ENCODE assay signal across 10 mouse cellular contexts in the genomic region with DNA sequence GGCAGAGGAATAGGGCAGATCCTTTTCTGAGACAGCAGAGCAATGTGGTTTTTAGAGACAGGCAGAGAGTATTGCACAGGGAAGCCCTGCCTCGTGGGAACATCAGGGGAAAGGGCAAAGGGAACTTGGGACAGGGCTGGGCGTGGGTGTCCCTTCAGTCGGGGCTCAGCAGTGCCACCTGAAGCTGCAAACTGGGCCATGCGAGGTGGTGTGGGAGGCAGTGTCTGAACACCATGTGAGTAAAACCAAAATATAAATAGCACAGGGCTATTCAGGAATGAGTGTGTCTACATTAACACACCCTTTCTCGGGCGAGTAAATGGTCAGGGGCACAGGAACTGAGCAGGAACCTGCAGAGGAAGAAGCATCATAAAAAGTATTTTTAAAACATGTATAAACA.
DNase-seq lines count a peak whose midpoint lies in the region; ATAC-seq and TF ChIP-seq lines count a peak whose summit lies in the region.
"Had no signal": no experiment of that assay in that cellular context is flagged by ENCODE, and none has a peak within 500 bp of the region (broad histone marks: within the 10 kb centered on the region; RNA-seq: fewer than 3 reads in every experiment).

No protein-coding gene starts in this region.

- intact Hi-C loops in gastrocnemius, adult 2 months (cut with DNase I), result no loop called here

- no peak overlapping the region for H3K4me3 ChIP-seq in gastrocnemius, adult 2 months
- H3K4me3 ChIP-seq in midbrain, embryonic 13.5 days (replicated peaks), result no peak overlapping the region
- no peak overlapping the region for H3K4me3 ChIP-seq in midbrain, embryonic 10.5 days
- no peak overlapping the region for H3K4me3 ChIP-seq in heart, embryonic 10.5 days
- H3K4me3 ChIP-seq in limb, embryonic 13.5 days, result no peak overlapping the region
- no peak overlapping the region for H3K4me3 ChIP-seq in kidney, embryonic 14.5 days (ENCODE audit: low read length)
- H3K4me3 ChIP-seq: embryonic facial prominence, embryonic 13.5 days had no signal

- peaks cover 14% of the 10 kb centered on the region for H3K4me1 ChIP-seq in midbrain, embryonic 13.5 days (replicated peaks)
- no peaks in the 10 kb centered on the region; the same call in 1 of the 2 replicates for H3K4me1 ChIP-seq in midbrain, embryonic 10.5 days
- H3K4me1 ChIP-seq in heart, embryonic 10.5 days, result peaks cover 18% of the 10 kb centered on the region
- peaks cover 11% of the 10 kb centered on the region for H3K4me1 ChIP-seq in limb, embryonic 13.5 days
- H3K4me1 ChIP-seq in kidney, embryonic 14.5 days (ENCODE audit: control insufficient read depth, insufficient read depth, low read length), result no peaks in the 10 kb centered on the region

- 0 out of 2 replicates have a peak overlapping the region, but pooled peaks have one; percentile 14 for H3K4me2 ChIP-seq in midbrain, embryonic 13.5 days (replicated peaks)
- peak overlapping the region; percentile 34; the same call in 1 of the 2 replicates for H3K4me2 ChIP-seq in limb, embryonic 13.5 days (replicated peaks)
- no peak overlapping the region for H3K4me2 ChIP-seq in kidney, embryonic 14.5 days (replicated peaks; ENCODE audit: low read depth, low read length)

- H3K27me3 ChIP-seq in midbrain, embryonic 13.5 days, result no peaks in the 10 kb centered on the region
- no peaks in the 10 kb centered on the region for H3K27me3 ChIP-seq in midbrain, embryonic 10.5 days (ENCODE audit: low read depth, poor library complexity, severe bottlenecking)
- no peaks in the 10 kb centered on the region for H3K27me3 ChIP-seq in heart, embryonic 10.5 days (ENCODE audit: insufficient read depth, poor library complexity, severe bottlenecking)
- no peaks in the 10 kb centered on the region for H3K27me3 ChIP-seq in limb, embryonic 13.5 days
- H3K27me3 ChIP-seq in kidney, embryonic 14.5 days (ENCODE audit: control insufficient read depth, insufficient read depth, low read length), result no peaks in the 10 kb centered on the region
- H3K27me3 ChIP-seq: embryonic facial prominence, embryonic 13.5 days had no signal

- no peaks in the 10 kb centered on the region for H3K36me3 ChIP-seq in midbrain, embryonic 13.5 days
- H3K36me3 ChIP-seq in midbrain, embryonic 10.5 days, result peaks cover 19% of the 10 kb centered on the region
- peaks cover 10% of the 10 kb centered on the region; the same call in 1 of the 2 replicates for H3K36me3 ChIP-seq in heart, embryonic 10.5 days
- H3K36me3 ChIP-seq in limb, embryonic 13.5 days, result peaks cover 4% of the 10 kb centered on the region; the same call in 1 of the 2 replicates
- no peaks in the 10 kb centered on the region for H3K36me3 ChIP-seq in kidney, embryonic 14.5 days (ENCODE audit: control insufficient read depth, insufficient read depth, low read length)
- H3K36me3 ChIP-seq: embryonic facial prominence, embryonic 13.5 days had no signal

- TF ChIP-seq CTCF in gastrocnemius, adult 2 months (IDR thresholded peaks at IDR 0.05), result peak; percentile 30

- peak overlapping the region; percentile 66 for H3K27ac ChIP-seq in gastrocnemius, adult 2 months
- H3K27ac ChIP-seq in midbrain, embryonic 13.5 days, result peak overlapping the region; percentile 71; the same call in 1 of the 2 replicates
- no peak overlapping the region for H3K27ac ChIP-seq in midbrain, embryonic 10.5 days (replicated peaks)
- H3K27ac ChIP-seq in heart, embryonic 10.5 days, result peak overlapping the region; percentile 69; the same call in 1 of the 2 replicates
- no peak overlapping the region for H3K27ac ChIP-seq in limb, embryonic 13.5 days
- H3K27ac ChIP-seq in kidney, embryonic 14.5 days (ENCODE audit: low read depth, low read length), result no peak overlapping the region
- H3K27ac ChIP-seq: embryonic facial prominence, embryonic 13.5 days had no signal

- 75% methylated on average over 6 of the region's 6 CpGs for WGBS in midbrain, embryonic 13.5 days
- WGBS in midbrain, embryonic 10.5 days, result 77% methylated on average over 6 of the region's 6 CpGs
- WGBS in heart, embryonic 10.5 days, result 38% methylated on average over 6 of the region's 6 CpGs
- 39% methylated on average over 6 of the region's 6 CpGs for WGBS in limb, embryonic 13.5 days
- WGBS in kidney, embryonic 14.5 days, result 58% methylated on average over 6 of the region's 6 CpGs

- H3K9me3 ChIP-seq in midbrain, embryonic 13.5 days, result 0 out of 2 replicates have a peak, but pooled peaks cover 4% of the 10 kb centered on the region
- H3K9me3 ChIP-seq in midbrain, embryonic 10.5 days (replicated peaks), result peaks cover 10% of the 10 kb centered on the region
- H3K9me3 ChIP-seq in heart, embryonic 10.5 days, result no peaks in the 10 kb centered on the region; the same call in 1 of the 2 replicates
- peaks cover 7% of the 10 kb centered on the region for H3K9me3 ChIP-seq in limb, embryonic 13.5 days
- H3K9me3 ChIP-seq in kidney, embryonic 14.5 days (ENCODE audit: control insufficient read depth, low read length), result peaks cover 7% of the 10 kb centered on the region; the same call in 1 of the 2 replicates

- peak; percentile 76 for DNase-seq in gastrocnemius, adult 2 months
- no peak for DNase-seq in gastrocnemius, postnatal 4 days (ENCODE audit: low spot score in 2 of 2)
- DNase-seq in midbrain, embryonic 10.5 days (ENCODE audit: low spot score), result no peak
- DNase-seq in heart, embryonic 10.5 days (ENCODE audit: low spot score), result no peak
- no peak for DNase-seq in thymus, postnatal 0 days (ENCODE audit: low spot score)
- DNase-seq: kidney, postnatal 4 days had no signal

- H3K9ac ChIP-seq in midbrain, embryonic 13.5 days (replicated peaks), result no peak overlapping the region
- H3K9ac ChIP-seq in limb, embryonic 13.5 days, result no peak overlapping the region
- no peak overlapping the region for H3K9ac ChIP-seq in kidney, embryonic 14.5 days (ENCODE audit: low read depth, low read length)
- H3K9ac ChIP-seq: embryonic facial prominence, embryonic 13.5 days had no signal

- ATAC-seq in midbrain, embryonic 13.5 days, result peak; percentile 21; the same call in 1 of the 2 replicates
- ATAC-seq in limb, embryonic 13.5 days (ENCODE audit: low FRiP score, low read depth), result no peak
- ATAC-seq in kidney, embryonic 14.5 days (ENCODE audit: low FRiP score, low TSS enrichment), result no peak

Comparison
In these comparisons a context has a peak if more than half of its experiments do, and no peak if none do; other contexts are left out.
1. H3K27ac ChIP-seq: peak in gastrocnemius, adult 2 months (single experiment), midbrain, embryonic 13.5 days (single experiment) and heart, embryonic 10.5 days (single experiment); none in midbrain, embryonic 10.5 days (single experiment), limb, embryonic 13.5 days (single experiment) and kidney, embryonic 14.5 days (single experiment).